Mouse (Mus musculus): ENCODE measurements around the gene Dtymk. TPM values are rescaled to one million over a fixed set of nuclear protein-coding genes. Genes with fewer than 3 reads are reported as not detected.

Gene Dtymk
- polyA plus RNA-seq (2012; rRNA removed) = 206 and 225 TPM in 2 replicates

DNA sequence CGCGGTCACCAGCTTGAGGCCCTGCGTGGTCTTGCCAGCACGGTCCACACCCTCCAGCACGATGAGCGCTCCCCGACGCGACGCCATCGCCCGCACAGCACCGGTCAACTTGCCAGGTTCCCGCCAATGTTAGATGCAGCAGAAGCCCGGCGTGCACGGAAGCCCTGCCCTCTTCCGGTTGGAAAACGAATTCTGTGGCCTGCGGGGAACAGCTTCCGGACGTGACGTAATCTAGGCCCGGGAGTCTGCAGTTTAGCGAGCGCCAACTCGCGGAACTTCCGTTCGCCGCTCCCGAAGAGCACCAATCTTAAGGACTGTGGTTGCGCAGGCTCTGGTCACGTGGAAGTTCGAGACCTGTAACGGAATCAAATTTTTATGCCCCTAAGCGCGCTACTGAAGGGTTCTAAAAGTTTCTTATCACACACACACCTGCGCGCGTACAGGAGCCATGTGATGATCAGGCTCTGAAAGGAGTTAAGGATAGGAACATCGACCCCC lies at the start of gene Dtymk:
Dtymk (minus strand) TSS at position 194 of the 498 bp plus-strand sequence.

DNA sequence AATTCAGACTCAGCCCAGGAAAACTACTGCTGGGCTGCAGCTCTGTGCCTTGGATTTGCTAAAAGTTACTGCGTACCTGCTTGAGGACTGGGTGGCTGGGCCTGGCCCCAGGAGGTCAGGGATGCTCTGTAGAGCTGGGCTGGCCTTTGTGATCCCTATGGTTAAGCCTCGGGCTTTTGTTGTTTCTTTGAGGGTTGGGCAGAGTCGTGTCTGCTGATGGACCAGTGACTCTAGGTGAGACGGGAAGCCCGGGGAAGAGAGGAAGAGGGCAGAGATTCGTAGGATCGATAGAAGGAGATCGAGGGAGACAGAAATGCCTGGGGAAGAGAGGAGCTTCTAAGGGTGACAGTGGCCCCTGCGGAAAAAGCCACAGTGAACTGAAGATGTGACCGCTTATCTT lies 22.9 kb upstream of the Dtymk start, which contains the start of gene D2hgdh:
D2hgdh (plus strand) TSS at position 301 of the 400 bp plus-strand sequence.

GRCm38 (mm10) chr1:93803556-93804507 lies 2.1 kb upstream of the Dtymk start, which contains the start of gene Ing5:
Ing5 (plus strand) TSS chr1:93803965.

DNA sequence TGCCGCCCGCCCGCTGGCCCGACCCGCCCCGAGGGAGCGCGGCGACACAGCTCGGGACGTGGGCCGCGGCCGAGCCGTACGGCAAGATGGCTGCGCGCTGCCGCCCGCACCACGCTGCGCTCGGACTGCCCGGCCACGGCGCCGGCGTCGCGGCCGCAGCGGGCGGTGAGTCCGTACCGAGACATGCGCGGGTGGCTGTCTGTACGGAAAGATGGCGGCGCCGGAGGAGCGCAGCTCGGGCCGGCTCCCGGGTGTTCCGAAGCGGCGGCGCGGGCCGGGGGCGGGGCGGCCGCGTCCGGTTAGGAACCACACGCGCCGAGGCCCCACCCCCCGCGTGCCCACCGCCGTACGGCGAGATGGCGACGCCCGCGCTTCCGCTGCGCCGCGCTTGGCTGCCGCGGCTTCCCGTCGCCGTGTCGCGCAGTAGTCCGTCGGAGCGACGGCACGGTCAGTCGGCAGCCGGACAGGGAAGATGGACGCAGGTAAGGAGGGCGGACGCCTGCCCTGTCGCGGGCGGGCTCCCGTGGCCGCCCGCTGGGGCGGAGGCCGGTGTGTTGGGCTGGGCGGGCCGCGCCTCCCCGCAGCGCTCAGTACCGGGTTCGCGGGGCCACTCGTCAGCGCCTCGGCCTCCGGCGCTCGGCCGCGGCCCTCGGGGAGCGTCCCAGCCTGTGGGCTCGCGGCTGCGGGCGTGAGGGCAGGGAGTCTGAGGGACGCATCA lies 47.0 kb downstream of the Dtymk start, which contains the start of gene Thap4:
Thap4 (minus strand) TSS at position 292 of the 718 bp plus-strand sequence.

GRCm38 (mm10) chr1:93751290-93751689 lies 50.4 kb downstream of the Dtymk start, which contains the start of gene Atg4b:
Atg4b (plus strand) TSS chr1:93751500.

Other genes starting within 250 kb of the Dtymk start
- 320 and 324 TPM in 2 replicates for gene Stk25, start 143.3 kb downstream of the Dtymk start, polyA plus RNA-seq (2012; rRNA removed)
- 52.9 and 57.9 TPM in 2 replicates for gene Bok, start 116.3 kb downstream of the Dtymk start, polyA plus RNA-seq (2012; rRNA removed)
- gene Atg4b, start 50.4 kb downstream of the Dtymk start, polyA plus RNA-seq (2012; rRNA removed) = 79.4 and 85.0 TPM in 2 replicates
- gene Thap4, start 47.1 kb downstream of the Dtymk start, polyA plus RNA-seq (2012; rRNA removed) = 41.7 and 52.5 TPM in 2 replicates
- 10.1 and 11.2 TPM in 2 replicates for gene Ing5, start 2.0 kb upstream of the Dtymk start, polyA plus RNA-seq (2012; rRNA removed)
- 20.7 and 23.5 TPM in 2 replicates for gene D2hgdh, start 23.0 kb upstream of the Dtymk start, polyA plus RNA-seq (2012; rRNA removed)
- 0.09 TPM in 1 of 2 replicates, not detected in the other for gene Gal3st2, start 59.4 kb upstream of the Dtymk start, polyA plus RNA-seq (2012; rRNA removed)
- not detected in 2 replicates for gene Gal3st2b, start 116.4 kb upstream of the Dtymk start, polyA plus RNA-seq (2012; rRNA removed)
- gene Gal3st2c, start 188.6 kb upstream of the Dtymk start, polyA plus RNA-seq (2012; rRNA removed) = not detected in 2 replicates
- gene Neu4, start 218.5 kb upstream of the Dtymk start, polyA plus RNA-seq (2012; rRNA removed) = 0.01 TPM in 1 of 2 replicates, not detected in the other

Data from central nervous system, embryonic 14 days (tissue).